Mouse (Mus musculus): ENCODE measurements around the gene Prcp. TPM values are rescaled to one million over a fixed set of nuclear protein-coding genes. Genes with fewer than 3 reads are reported as not detected.
"Not testable (repeated sequence)": the region's sequence is repeated elsewhere in the genome, so short reads cannot be mapped to it uniquely, and the experiment has no call there.

Prcp gene
- polyA plus RNA-seq, 1 experiment from 2014 or later, result 43.1 TPM

DNA sequence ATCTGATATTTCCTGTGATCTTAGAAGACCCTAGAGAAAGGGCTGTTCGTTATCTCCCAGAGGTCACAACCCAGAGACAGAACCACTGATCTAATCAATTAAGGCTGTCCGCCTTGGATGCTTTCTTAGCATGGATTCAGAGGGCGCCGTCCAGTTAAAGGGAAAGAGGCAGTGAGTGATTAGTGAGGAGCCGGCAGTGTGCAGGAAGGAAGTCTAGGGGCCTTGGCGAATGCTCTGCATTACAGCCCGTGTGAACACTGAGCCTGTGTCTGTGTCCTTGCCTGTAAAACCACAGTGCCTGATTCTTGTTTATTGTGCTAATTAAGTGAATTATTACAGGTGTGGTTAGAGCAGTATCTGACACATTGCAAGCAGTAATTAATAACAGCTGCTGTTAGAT lies 30.0 kb downstream of the Prcp start:
- ATAC-seq (ENCODE audit: low read depth), result peak; percentile 36; the same call in 1 of the 2 replicates
- not testable (repeated sequence) for H3K36me3 ChIP-seq (ENCODE audit: control insufficient read depth, insufficient read depth, low read length); H3K4me2 ChIP-seq (ENCODE audit: low read depth, low read length); H3K27ac ChIP-seq (ENCODE audit: low read length); H3K9ac ChIP-seq (ENCODE audit: low read length); H3K27me3 ChIP-seq (ENCODE audit: control insufficient read depth, insufficient read depth, low read depth, low read length); H3K4me1 ChIP-seq (replicated peaks; ENCODE audit: control insufficient read depth, insufficient read depth, low read length); H3K9me3 ChIP-seq (ENCODE audit: control insufficient read depth, low read length); H3K4me3 ChIP-seq (ENCODE audit: low read length)
- 36% methylated on average over 7 of the region's 7 CpGs for WGBS

- H3K9me3 ChIP-seq (ENCODE audit: control insufficient read depth, low read length), result no peaks in the 10 kb centered on the region
- no peak for ATAC-seq (ENCODE audit: low read depth)
- H3K27ac ChIP-seq (ENCODE audit: low read length), result no peak overlapping the region
- H3K9ac ChIP-seq (ENCODE audit: low read length), result no peak overlapping the region
- no peaks in the 10 kb centered on the region for H3K27me3 ChIP-seq (ENCODE audit: control insufficient read depth, insufficient read depth, low read depth, low read length)
- 68% methylated on average over 6 of the region's 6 CpGs for WGBS
- no peak overlapping the region for H3K4me3 ChIP-seq (ENCODE audit: low read length)
- H3K4me1 ChIP-seq (replicated peaks; ENCODE audit: control insufficient read depth, insufficient read depth, low read length), result no peaks in the 10 kb centered on the region
- no peaks in the 10 kb centered on the region for H3K36me3 ChIP-seq (ENCODE audit: control insufficient read depth, insufficient read depth, low read length)
- H3K4me2 ChIP-seq (ENCODE audit: low read depth, low read length), result no peak overlapping the region
These were observed 46.0 kb downstream of the Prcp start for GRCm38 (mm10) chr7:92920172-92920856.

DNA sequence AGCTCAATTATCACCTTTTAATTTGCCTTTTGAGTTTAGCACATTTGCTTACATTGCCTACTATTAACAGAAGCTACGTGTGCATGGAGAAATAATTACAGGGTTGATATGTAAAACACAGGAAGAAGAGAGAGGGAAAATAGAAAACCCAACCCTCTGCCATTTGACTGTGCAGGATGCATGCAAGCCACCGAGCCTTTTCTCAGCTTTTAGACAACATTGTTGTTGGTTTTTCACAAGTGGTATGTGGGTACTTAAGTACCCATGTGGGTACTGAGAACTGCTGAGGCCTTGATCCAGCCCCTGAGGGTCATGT lies 46.5 kb downstream of the Prcp start:
- Histone ChIP-seq H3K4me1 (replicated peaks; ENCODE audit: control insufficient read depth, insufficient read depth, low read length) (no peaks in the 10 kb centered on the region), H3K27ac (ENCODE audit: low read length) (no peak overlapping the region), H3K4me3 (ENCODE audit: low read length) (no peak overlapping the region), H3K27me3 (ENCODE audit: control insufficient read depth, insufficient read depth, low read depth, low read length) (no peaks in the 10 kb centered on the region), H3K4me2 (ENCODE audit: low read depth, low read length) (no peak overlapping the region), H3K9ac (ENCODE audit: low read length) (no peak overlapping the region), H3K36me3 (ENCODE audit: control insufficient read depth, insufficient read depth, low read length) (no peaks in the 10 kb centered on the region), H3K9me3 (ENCODE audit: control insufficient read depth, low read length) (no peaks in the 10 kb centered on the region)
- no peak for ATAC-seq (ENCODE audit: low read depth)
- 54% methylated on average over 2 of the region's 2 CpGs for WGBS

DNA sequence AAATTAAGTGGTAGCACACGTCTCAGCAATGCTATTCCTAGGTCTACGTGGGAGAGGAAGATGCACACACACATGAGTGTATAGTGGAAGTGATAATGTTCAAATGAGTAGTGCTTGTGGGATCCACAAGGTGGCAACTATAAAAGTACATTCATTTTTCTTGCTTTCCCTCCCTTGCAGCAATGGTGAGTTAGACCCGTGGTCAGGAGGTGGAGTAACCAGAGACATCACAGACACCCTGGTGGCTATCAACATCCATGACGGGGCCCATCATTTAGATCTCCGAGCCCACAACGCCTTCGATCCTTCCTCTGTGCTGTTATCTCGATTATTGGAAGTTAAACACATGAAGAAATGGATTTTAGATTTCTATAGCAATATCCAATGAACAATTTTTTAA lies 58.5 kb downstream of the Prcp start:
- H3K36me3 ChIP-seq (ENCODE audit: control insufficient read depth, insufficient read depth, low read length), result no peaks in the 10 kb centered on the region
- no peak overlapping the region for H3K4me2 ChIP-seq (ENCODE audit: low read depth, low read length)
- ATAC-seq (ENCODE audit: low read depth), result no peak
- H3K9me3 ChIP-seq (ENCODE audit: control insufficient read depth, low read length), result no peaks in the 10 kb centered on the region
- H3K4me3 ChIP-seq (ENCODE audit: low read length), result no peak overlapping the region
- no peaks in the 10 kb centered on the region for H3K27me3 ChIP-seq (ENCODE audit: control insufficient read depth, insufficient read depth, low read depth, low read length)
- no peaks in the 10 kb centered on the region for H3K4me1 ChIP-seq (replicated peaks; ENCODE audit: control insufficient read depth, insufficient read depth, low read length)
- 79% methylated on average over 8 of the region's 8 CpGs for WGBS
- no peak overlapping the region for H3K9ac ChIP-seq (ENCODE audit: low read length)
- no peak overlapping the region for H3K27ac ChIP-seq (ENCODE audit: low read length)

GRCm38 (mm10) chr7:92933308-92933948 lies 59.2 kb downstream of the Prcp start:
- not testable (repeated sequence) for H3K4me2 ChIP-seq (ENCODE audit: low read depth, low read length); H3K27ac ChIP-seq (ENCODE audit: low read length); H3K9me3 ChIP-seq (ENCODE audit: control insufficient read depth, low read length); H3K4me1 ChIP-seq (replicated peaks; ENCODE audit: control insufficient read depth, insufficient read depth, low read length); H3K9ac ChIP-seq (ENCODE audit: low read length); H3K27me3 ChIP-seq (ENCODE audit: control insufficient read depth, insufficient read depth, low read depth, low read length); H3K36me3 ChIP-seq (ENCODE audit: control insufficient read depth, insufficient read depth, low read length); H3K4me3 ChIP-seq (ENCODE audit: low read length)
- 0 out of 2 replicates have a peak, but pooled peaks have one; percentile 7 for ATAC-seq (ENCODE audit: low read depth)
- 59% methylated on average over 4 of the region's 4 CpGs for WGBS

GRCm38 (mm10) chr7:92936747-92937146 lies 62.5 kb downstream of the Prcp start:
- ATAC-seq (ENCODE audit: low read depth), result no peak
- no peak overlapping the region for H3K4me3 ChIP-seq (ENCODE audit: low read length)
- no peak overlapping the region for H3K27ac ChIP-seq (ENCODE audit: low read length)
- H3K4me2 ChIP-seq (ENCODE audit: low read depth, low read length), result no peak overlapping the region
- WGBS, result 49% methylated on average over 5 of the region's 5 CpGs
- no peak overlapping the region for H3K9ac ChIP-seq (ENCODE audit: low read length)
- no peaks in the 10 kb centered on the region for H3K27me3 ChIP-seq (ENCODE audit: control insufficient read depth, insufficient read depth, low read depth, low read length)
- H3K4me1 ChIP-seq (replicated peaks; ENCODE audit: control insufficient read depth, insufficient read depth, low read length), result no peaks in the 10 kb centered on the region
- no peaks in the 10 kb centered on the region for H3K9me3 ChIP-seq (ENCODE audit: control insufficient read depth, low read length)
- H3K36me3 ChIP-seq (ENCODE audit: control insufficient read depth, insufficient read depth, low read length), result no peaks in the 10 kb centered on the region

DNA sequence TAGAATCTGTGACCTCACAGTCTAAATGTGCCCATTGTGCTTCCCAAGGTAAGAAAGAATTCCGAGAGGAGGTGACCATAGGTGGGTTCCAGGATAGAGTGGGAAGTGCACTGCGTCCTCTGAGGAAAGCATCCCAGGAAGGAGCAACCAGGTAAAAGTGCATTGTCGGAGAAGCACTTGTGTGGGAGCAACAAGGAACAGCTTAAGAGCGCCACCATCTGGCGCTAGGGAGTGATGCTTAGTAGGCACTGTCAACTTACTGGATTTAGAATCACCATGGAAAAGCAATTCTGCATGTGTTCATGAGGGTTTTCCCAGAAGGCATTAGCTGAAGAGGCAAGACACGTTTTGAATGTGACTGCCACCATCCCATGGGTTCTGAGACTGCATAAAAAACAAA lies 63.7 kb downstream of the Prcp start:
- no peak overlapping the region for H3K4me2 ChIP-seq (ENCODE audit: low read depth, low read length)
- no peaks in the 10 kb centered on the region for H3K4me1 ChIP-seq (replicated peaks; ENCODE audit: control insufficient read depth, insufficient read depth, low read length)
- 24% methylated on average over 6 of the region's 6 CpGs for WGBS
- H3K27ac ChIP-seq (ENCODE audit: low read length), result no peak overlapping the region
- H3K9ac ChIP-seq (ENCODE audit: low read length), result no peak overlapping the region
- H3K36me3 ChIP-seq (ENCODE audit: control insufficient read depth, insufficient read depth, low read length), result no peaks in the 10 kb centered on the region
- H3K27me3 ChIP-seq (ENCODE audit: control insufficient read depth, insufficient read depth, low read depth, low read length), result no peaks in the 10 kb centered on the region
- no peak for ATAC-seq (ENCODE audit: low read depth)
- H3K4me3 ChIP-seq (ENCODE audit: low read length), result no peak overlapping the region
- H3K9me3 ChIP-seq (ENCODE audit: control insufficient read depth, low read length), result no peaks in the 10 kb centered on the region

DNA sequence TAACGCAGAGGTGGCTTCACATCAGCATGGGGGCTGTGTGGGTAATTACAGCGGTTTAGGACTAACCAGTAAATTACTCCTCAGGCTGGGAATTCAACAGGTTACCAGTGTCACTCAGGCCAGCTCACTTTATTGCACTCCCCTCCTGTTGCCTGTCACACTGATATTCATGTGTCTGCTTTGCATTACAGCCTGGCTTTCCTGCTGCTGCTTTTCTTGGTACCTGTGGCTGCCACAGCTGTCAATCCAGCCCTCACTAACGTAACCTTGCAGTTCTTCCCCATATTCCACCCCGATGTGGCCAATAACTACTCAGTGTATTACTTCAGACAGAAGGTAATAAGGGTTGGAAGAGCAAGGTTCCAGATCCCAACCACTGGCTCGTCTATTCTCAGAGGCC lies 65.5 kb downstream of the Prcp start:
- H3K27ac ChIP-seq (ENCODE audit: low read length), result no peak overlapping the region
- H3K27me3 ChIP-seq (ENCODE audit: control insufficient read depth, insufficient read depth, low read depth, low read length), result no peaks in the 10 kb centered on the region
- no peak overlapping the region for H3K4me2 ChIP-seq (ENCODE audit: low read depth, low read length)
- 66% methylated on average over 5 of the region's 5 CpGs for whole genome bisulfite sequencing
- no peak for ATAC-seq (ENCODE audit: low read depth)
- H3K4me3 ChIP-seq (ENCODE audit: low read length), result no peak overlapping the region
- H3K9ac ChIP-seq (ENCODE audit: low read length), result no peak overlapping the region
- H3K36me3 ChIP-seq (ENCODE audit: control insufficient read depth, insufficient read depth, low read length), result no peaks in the 10 kb centered on the region
- H3K9me3 ChIP-seq (ENCODE audit: control insufficient read depth, low read length), result no peaks in the 10 kb centered on the region
- no peaks in the 10 kb centered on the region for H3K4me1 ChIP-seq (replicated peaks; ENCODE audit: control insufficient read depth, insufficient read depth, low read length)

DNA sequence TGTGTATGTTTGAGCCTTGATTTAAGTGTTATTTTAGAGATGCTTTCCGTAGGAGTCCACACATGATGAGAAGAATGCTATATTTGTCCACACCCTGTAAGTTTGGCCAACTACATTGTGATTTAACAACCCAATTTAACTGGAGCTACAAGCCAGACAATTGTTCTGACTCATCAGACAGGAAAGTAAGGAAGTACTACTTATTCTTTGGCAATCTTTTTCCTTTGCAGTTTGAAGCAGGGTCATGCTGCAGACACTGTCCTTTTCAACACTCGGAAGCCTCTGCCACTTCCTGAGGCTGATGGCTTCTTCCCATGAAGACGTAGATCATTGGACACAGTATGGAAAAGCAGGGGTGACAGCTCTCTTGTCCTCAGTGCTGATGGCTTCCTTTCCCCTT lies 76.5 kb downstream of the Prcp start:
- ATAC-seq (ENCODE audit: low read depth), result peak; percentile 84
- Histone ChIP-seq H3K4me3 (ENCODE audit: low read length) (no peak overlapping the region), H3K4me2 (ENCODE audit: low read depth, low read length) (no peak overlapping the region), H3K4me1 (replicated peaks; ENCODE audit: control insufficient read depth, insufficient read depth, low read length) (no peaks in the 10 kb centered on the region), H3K9me3 (ENCODE audit: control insufficient read depth, low read length) (no peaks in the 10 kb centered on the region), H3K27ac (ENCODE audit: low read length) (no peak overlapping the region), H3K9ac (ENCODE audit: low read length) (no peak overlapping the region), H3K36me3 (ENCODE audit: control insufficient read depth, insufficient read depth, low read length) (no peaks in the 10 kb centered on the region), H3K27me3 (ENCODE audit: control insufficient read depth, insufficient read depth, low read depth, low read length) (no peaks in the 10 kb centered on the region)
- WGBS, result 52% methylated on average over 3 of the region's 3 CpGs

Measured in lung, embryonic 16.5 days (tissue).